Mouse (Mus musculus): ENCODE data around the gene Lypd8. TPM values are rescaled to one million over a fixed set of nuclear protein-coding genes. Genes with fewer than 3 reads are reported as not detected.
A peak's percentile ranks its signal among the peaks of the same experiment; 100 is the strongest.

The Lypd8 gene
- not detected for total RNA-seq (2021)
- long read RNA-seq, experiment 1: 0 reads
- long read RNA-seq, experiment 2: 0 reads

DNA sequence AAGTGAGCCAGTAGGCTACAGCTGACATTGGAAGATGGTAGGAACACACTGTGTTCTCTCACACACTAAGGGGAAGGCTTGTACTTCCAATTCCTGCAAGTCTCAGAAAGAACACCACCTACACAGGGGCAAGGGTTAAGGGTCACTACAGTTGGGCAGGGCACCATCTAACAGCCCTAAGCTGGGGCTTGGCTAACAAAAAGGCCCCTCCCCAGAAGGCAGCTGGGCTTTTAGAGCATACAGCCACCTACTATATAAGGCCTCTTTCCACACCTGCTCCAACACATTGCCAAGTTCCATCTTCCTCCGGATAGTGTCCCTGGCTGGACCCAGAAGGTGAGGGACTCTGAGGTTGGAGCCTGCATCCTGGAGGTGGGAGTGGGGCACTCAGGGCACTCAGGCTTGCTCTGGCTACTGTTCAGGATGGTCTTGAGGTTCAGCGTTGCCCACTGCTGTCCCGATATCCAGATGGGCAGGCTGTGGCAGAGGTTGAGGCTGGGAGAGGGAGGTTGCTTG is at the start of gene Lypd8:
TSS of gene Lypd8 (plus strand) at position 281 of the 516 bp plus-strand sequence.
- TF ChIP-seq CTCF (IDR thresholded peaks at IDR 0.05): no peak
- DNase-seq (ENCODE audit: extremely low spot score in 1 of 2, low spot score in 2 of 2): no peak
- intact Hi-C loops (cut with DNase I): no loop called here
- H3K27ac ChIP-seq: no peak within 1 kb of the TSS
- no peak within 1 kb of the TSS for H3K4me3 ChIP-seq

DNA sequence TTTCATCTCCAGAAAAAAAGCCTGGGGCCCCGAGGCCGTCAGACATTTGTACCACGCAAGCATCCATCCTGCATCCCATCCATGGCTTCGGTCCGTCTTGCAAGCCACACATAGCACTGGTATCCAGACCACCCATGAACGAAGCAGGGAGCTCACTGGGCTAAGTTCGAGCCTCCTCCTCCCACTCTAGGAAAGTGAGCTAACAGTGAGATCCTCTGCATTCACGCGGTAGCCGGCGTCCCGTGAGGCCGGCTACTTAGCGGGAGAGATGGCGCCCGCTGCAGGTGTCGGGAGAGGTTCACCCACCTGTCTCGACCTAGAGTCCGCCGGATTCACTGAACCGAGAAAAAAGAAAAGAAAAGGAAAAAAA is 49.0 kb upstream of the Lypd8 start:
- no peak for TF ChIP-seq CTCF (IDR thresholded peaks at IDR 0.05)
- Histone ChIP-seq H3K4me3 (peak overlapping the region; percentile 85), H3K27ac (peak overlapping the region; percentile 99)
- no peak for DNase-seq (ENCODE audit: extremely low spot score in 1 of 2, low spot score in 2 of 2)
- intact Hi-C loops (cut with DNase I): no loop called here

DNA sequence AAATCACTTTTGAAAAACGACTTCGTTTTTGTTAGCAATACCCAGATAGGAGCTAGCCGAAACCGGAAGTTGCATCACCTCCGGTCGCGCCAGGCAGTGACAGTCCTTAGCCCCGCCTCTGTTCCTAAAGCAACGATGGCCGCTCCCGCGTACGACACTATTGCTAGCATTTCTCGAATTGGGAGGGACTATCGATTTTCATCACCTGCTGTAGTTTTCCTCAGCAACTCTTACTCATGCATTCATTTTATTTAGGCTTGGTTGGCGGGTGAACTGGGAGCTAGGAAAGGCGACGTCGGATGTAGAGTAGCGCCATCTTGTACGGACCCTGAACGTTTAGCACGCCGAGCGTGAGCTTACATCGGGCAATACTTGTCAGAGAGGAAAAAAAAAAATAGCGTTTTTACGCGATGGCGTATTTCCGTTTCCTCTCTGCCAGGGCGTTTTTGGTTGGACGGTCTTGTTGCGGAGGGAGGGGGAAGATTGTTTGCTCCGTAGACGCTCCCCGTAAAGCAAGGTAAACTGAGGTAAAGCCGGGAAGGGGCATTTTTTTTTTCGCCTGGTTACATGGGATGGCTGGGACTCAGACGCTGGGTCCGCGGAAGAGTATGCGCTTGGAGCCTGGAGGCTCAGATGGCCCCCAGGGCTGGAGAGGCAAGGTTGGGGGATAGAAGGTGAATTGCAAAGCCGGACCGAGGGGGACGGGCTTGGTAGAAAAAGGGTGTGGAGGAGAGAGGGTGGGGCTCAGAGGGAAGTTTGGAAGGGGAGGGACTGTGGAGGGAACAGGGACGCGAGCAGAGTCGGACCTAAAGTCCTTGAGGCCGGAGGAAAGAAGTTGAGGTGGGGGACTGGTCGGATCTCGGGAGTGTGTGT is 48.3 kb upstream of the Lypd8 start, which contains the start of the genes Zfp672 and Sh3bp5l:
TSS of gene Zfp672 (minus strand) at position 64 of the 873 bp plus-strand sequence.
TSS of gene Sh3bp5l (plus strand) at position 449 of the 873 bp plus-strand sequence.
- intact Hi-C loops (cut with DNase I): no loop called here
- peak within 1 kb of the TSS; percentile 85 for H3K4me3 ChIP-seq
- TF ChIP-seq CTCF (IDR thresholded peaks at IDR 0.05): no peak
- peak within 1 kb of the TSS; percentile 99 for H3K27ac ChIP-seq
- peak; percentile 84 to 87 for DNase-seq (ENCODE audit: extremely low spot score in 1 of 2, low spot score in 2 of 2)

DNA sequence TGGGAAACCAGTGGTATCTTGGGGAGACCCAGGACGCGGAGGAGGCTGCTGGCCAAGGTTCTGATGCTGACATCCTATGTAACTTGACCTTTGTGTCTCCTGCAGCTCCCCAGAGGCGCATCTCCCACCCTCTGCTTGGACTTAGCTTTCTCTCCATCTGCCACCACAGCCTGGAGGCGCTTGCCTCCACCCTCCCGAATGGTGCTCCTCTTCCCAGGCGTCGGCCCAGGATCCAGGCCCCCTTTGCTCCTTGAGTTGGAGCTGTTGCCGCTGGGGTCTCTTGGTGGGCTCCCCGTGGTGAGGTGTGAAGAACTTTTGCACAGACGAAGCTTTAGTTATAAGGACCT is 47.7 kb upstream of the Lypd8 start:
- no peak for TF ChIP-seq CTCF (IDR thresholded peaks at IDR 0.05)
- no peak for DNase-seq (ENCODE audit: extremely low spot score in 1 of 2, low spot score in 2 of 2)
- H3K4me3 ChIP-seq: peak overlapping the region; percentile 85
- intact Hi-C loops (cut with DNase I): no loop called here
- peak overlapping the region; percentile 99 for H3K27ac ChIP-seq

DNA sequence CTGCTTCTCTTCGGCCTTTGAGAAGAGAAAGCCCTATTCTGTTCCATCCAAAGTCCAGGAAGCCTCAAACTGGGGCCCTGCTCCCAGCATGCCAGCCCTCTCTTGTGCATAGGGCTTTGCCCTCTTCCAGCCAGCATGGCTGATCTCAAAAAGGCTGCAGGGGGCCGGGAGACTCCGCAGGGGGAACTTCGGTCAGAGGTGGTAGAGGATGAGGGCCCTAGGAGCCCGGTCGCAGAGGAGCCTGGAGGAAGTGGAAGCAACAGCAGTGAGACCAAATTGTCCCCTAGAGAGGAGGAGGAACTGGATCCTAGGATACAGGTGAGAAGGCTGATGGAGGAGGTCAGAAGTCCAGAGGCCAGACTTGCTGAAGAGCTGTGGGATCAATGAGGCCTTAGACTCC is 47.3 kb upstream of the Lypd8 start:
- TF ChIP-seq CTCF (IDR thresholded peaks at IDR 0.05): no peak
- no peak for DNase-seq (ENCODE audit: extremely low spot score in 1 of 2, low spot score in 2 of 2)
- intact Hi-C loops (cut with DNase I): no loop called here
- peak overlapping the region; percentile 85 for H3K4me3 ChIP-seq
- no peak overlapping the region for H3K27ac ChIP-seq

DNA sequence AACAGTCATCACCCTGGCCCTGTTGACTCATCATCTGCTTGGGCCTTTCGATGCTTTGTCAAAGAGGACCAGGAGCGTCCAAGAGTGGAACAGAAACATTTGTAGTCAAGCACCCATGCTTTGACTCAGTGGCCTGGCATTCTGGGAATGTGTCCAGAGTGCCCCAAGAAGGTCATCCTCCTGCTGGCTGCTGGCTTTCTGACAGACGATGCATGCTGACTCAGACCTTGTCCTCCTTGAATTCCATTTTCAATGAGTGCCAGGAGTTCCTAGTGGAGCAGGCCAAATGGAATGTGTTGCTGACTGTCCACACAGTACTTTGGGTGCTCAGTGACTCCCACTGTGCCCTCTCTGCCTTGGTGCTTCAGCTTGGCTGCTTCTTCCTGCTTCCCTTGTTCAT is 44.1 kb upstream of the Lypd8 start:
- no peak overlapping the region for H3K4me3 ChIP-seq
- no peak for DNase-seq (ENCODE audit: extremely low spot score in 1 of 2, low spot score in 2 of 2)
- intact Hi-C loops (cut with DNase I): no loop called here
- no peak for TF ChIP-seq CTCF (IDR thresholded peaks at IDR 0.05)
- H3K27ac ChIP-seq: no peak overlapping the region

DNA sequence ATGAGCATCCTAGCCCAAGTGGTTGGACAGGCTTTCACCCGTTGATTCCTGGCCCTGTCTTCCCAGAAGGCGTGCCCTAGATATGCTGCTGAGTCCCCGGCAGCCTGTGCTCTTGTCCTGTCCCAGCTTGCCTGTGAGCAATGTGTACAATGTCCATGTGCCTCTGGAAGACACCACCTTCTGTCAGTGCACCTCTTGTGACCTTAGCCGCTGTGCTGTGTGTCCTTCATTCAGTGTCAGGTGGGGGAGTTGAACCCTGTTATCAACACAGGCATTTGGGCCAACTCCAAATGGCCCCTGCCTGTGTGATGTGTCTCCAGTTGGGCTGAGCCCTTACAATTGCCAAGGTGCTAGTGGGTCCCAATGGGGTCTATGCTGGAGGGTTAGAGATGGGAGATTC is 32.1 kb upstream of the Lypd8 start:
- no peak overlapping the region for H3K4me3 ChIP-seq
- no peak overlapping the region for H3K27ac ChIP-seq
- no peak for DNase-seq (ENCODE audit: extremely low spot score in 1 of 2, low spot score in 2 of 2)
- TF ChIP-seq CTCF (IDR thresholded peaks at IDR 0.05): no peak
- intact Hi-C loops (cut with DNase I): no loop called here

DNA sequence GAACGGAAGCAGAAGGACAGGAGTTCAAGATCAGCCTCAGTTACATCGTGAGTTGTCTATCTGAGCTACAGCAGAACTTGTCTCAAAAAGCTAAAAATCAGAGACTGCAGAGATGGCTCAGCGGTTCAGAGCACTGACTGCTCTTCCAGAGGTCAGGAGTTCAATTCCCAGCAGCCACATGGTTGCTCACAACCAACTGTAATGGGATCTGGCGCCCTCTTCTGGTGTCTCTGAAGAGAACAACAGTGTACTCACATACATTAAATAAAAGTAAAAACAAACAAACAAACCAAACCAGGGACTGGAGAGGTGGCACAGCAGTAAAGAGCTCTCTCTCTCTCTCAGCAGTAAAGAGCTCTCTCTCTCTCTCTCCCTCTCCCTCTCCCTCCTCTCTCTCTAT is 28.2 kb upstream of the Lypd8 start:
- no peak for DNase-seq (ENCODE audit: extremely low spot score in 1 of 2, low spot score in 2 of 2)
- intact Hi-C loops (cut with DNase I): loop anchor here (5.0 kb wide), 1 partner anchor 147 kb away; no protein-coding TSS in a partner anchor
- no peak overlapping the region for H3K4me3 ChIP-seq
- no peak overlapping the region for H3K27ac ChIP-seq
- TF ChIP-seq CTCF (IDR thresholded peaks at IDR 0.05): peak; percentile 33

DNA sequence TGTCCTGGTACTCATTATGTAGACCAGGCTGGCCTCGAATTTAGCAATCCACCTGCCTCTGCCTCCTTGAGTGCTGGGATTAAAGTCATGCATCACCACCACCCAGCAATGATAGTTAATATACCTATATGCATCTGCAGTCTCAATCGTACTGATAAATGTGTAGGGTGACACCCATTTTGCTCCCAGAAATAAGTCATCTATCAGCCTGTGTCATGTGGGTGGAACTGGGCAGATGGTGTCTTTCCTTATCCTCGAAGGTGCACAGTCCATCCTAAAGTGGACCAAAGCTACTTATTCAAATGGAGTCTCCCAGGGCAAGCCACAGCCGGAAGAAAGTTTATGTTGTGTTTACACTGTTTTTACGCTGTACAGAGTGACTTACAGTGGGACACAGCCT is 27.7 kb upstream of the Lypd8 start:
- intact Hi-C loops (cut with DNase I): loop anchor here (5.0 kb wide), 1 partner anchor 146 kb away; no protein-coding TSS in a partner anchor
- TF ChIP-seq CTCF (IDR thresholded peaks at IDR 0.05): no peak
- DNase-seq (ENCODE audit: extremely low spot score in 1 of 2, low spot score in 2 of 2): no peak
- Histone ChIP-seq H3K27ac (no peak overlapping the region), H3K4me3 (no peak overlapping the region)

DNA sequence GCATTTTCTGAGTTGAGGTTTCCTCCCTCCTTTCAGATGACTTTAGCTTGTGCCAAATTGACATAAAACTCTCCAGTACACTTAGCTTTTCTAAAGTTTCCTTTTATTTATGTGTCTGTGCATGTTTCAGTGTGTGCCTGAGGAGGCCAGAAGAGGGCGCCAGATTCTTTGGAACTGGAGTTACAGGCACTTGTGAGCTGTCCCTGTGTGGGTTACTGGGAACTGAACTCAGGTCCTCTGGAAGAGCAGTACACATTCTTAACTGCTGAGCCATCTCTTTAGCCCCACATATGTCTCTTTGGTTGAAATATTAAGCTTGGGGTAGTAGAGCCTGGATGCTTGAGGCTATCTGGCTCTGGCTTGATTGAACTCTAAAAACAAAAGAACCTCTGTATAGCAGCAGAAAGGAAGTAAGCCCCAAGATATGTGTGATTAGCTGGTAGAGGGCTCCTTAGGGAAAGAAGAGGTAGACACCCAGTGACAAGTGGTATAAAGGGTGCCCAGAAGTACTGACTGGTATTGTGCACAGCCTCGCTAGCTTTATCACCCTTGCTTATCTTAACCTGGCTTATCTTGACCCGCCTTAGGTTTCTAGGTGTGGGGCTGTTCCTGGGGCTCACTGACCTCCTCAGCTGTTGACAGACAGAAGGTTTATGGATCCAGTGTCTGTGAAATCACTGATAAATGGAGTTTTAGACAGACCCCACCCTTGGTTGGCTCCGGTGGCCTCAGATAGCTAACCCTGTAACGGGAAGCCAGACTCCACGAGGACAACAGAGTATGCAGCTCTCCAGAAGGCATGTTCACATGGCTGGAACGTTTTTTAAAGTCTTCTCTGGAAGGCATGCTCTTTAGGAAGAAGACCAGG is 25.9 kb upstream of the Lypd8 start:
- no peak for DNase-seq (ENCODE audit: extremely low spot score in 1 of 2, low spot score in 2 of 2)
- TF ChIP-seq CTCF (IDR thresholded peaks at IDR 0.05): peak; percentile 28
- no peak overlapping the region for H3K27ac ChIP-seq
- H3K4me3 ChIP-seq: no peak overlapping the region
- intact Hi-C loops (cut with DNase I): loop anchor here (5.0 kb wide), 1 partner anchor 144 kb away; no protein-coding TSS in a partner anchor

DNA sequence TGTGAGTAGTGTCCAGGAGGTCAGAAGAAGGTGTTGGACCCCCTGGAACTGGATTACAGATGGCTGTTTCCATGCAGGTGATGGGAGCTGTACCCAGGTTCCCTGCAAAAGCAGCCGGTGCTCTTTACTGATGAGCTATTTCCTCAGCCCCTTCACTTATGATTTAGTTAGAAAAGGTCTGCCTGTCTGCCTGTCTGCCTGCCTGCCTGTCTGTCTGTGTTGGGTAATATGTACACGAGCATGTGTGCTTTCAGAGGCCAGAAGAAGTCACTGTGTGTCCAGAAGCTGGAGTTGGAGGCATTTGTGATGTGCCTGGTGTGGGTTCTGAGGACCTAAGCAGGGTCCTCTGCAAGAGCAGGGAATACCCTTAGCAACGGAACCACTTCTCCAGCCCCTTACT is 25.1 kb upstream of the Lypd8 start:
- Histone ChIP-seq H3K27ac (no peak overlapping the region), H3K4me3 (no peak overlapping the region)
- TF ChIP-seq CTCF (IDR thresholded peaks at IDR 0.05): no peak
- intact Hi-C loops (cut with DNase I): loop anchor here (5.0 kb wide), 1 partner anchor 144 kb away; no protein-coding TSS in a partner anchor
- no peak for DNase-seq (ENCODE audit: extremely low spot score in 1 of 2, low spot score in 2 of 2)

All from left cerebral cortex, adult 2 months (tissue).